Mouse (Mus musculus) E14TG2a.4 (cell line): ENCODE data around the gene Elane.

Experiments used
- H3K27me3 ChIP-seq: 2 replicates; pipeline ENCODE4 v1.6.1; 2014; ENCODE audit warnings: low read length, control low read depth; ENCODE audit not compliant: insufficient read depth
- H3K36me3 ChIP-seq: 2 replicates; pipeline ENCODE4 v1.6.1; 2014; ENCODE audit warnings: low read length, control low read depth; ENCODE audit not compliant: insufficient read depth
- H3K4me1 ChIP-seq: replicated peaks from 2 replicates; pipeline ENCODE4 v1.6.1; 2014; ENCODE audit warnings: low read depth, low read length, control low read depth
- H3K4me3 ChIP-seq: replicated peaks from 2 replicates; pipeline ENCODE4 v1.5.1; 2014; ENCODE audit warnings: mild to moderate bottlenecking, low read length
- H3K9me3 ChIP-seq: 2 replicates; pipeline ENCODE4 v1.6.1; 2014; ENCODE audit warnings: low read length, control low read depth
- CTCF ChIP-seq: conservative IDR thresholded peaks from 2 replicates; pipeline ENCODE4 v1.5.1; 2014; ENCODE audit warnings: low read length
- NANOG ChIP-seq: IDR thresholded peaks from 2 replicates; pipeline ENCODE4 v1.6.1; 2014; ENCODE audit warnings: borderline replicate concordance, low read length, mixed read lengths
- POU5F1 ChIP-seq: IDR thresholded peaks from 2 replicates; pipeline ENCODE4 v1.6.1; 2014; ENCODE audit warnings: low read length, borderline replicate concordance

The Elane gene

DNA sequence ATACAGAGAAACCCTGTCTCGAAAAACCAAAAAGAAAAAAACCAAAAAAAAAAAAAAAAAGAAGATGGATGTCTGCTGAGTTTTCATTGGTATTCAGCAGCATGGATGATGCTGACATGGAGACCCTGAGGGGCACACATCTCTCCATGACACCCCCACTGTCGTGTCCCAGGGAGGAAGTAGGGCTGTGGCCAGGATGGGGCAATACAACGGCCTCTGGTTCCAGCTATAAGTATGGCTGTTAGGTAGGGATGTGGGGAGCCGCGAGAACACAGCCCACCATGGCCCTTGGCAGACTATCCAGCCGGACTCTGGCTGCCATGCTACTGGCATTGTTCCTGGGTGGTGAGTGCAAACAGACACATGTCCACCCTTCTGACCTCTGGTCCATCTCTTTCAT, at the start of gene Elane:
Gene Elane, plus strand, starts transcription at position 194 of the 400 bp plus-strand sequence.
- TF ChIP-seq NANOG: no peak
- no peak for TF ChIP-seq CTCF
- no peak for TF ChIP-seq POU5F1
- Histone ChIP-seq H3K9me3 (no peaks in the 10 kb centered on the region), H3K4me1 (peaks cover 47% of the 10 kb centered on the region), H3K27me3 (peaks cover 45% of the 10 kb centered on the region), H3K36me3 (no peaks in the 10 kb centered on the region), H3K4me3 (no peak within 1 kb of the TSS)

DNA sequence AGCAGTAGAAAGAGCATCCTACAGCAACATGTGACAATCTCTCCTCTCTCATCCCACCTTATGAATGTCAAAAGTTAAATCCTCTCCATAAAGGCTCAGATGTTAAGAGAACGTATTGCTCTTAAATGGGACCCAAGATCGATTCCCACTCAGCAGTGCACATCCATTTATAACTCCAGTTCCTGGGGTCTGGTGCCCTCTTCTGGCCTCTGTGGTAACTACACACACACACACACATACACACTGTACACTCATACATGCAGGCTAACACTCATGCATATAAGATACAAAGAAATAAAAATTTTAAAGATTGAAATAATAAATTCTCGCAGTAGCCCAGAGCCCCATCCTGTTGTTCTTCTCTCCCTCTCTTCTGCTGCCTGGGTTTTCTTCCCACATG, 49.1 kb upstream of the Elane start:
- peaks cover 11% of the 10 kb centered on the region for H3K9me3 ChIP-seq
- no peak for TF ChIP-seq POU5F1
- no peak for TF ChIP-seq NANOG
- TF ChIP-seq CTCF: peak; percentile 76
- peaks cover 21% of the 10 kb centered on the region for H3K4me1 ChIP-seq

DNA sequence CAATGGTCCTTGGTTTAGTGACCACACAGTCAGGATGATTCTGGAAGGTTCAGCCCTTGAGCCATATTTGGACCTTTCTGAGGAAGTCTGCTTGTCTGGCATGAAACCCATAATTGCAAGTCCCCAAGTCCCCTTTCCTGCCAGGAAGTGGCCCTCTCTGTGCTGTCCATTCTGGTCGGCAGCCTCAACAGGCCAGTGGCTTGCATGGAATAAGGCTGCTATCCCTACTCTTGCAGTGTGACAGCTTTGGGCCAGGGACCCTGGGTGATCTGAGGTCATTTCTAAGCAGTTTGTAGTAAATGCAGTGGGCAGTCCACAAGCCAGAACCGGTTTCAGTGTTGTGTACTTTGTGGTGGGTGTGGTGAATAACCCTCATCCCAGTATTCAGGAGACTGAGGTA, 47.9 kb upstream of the Elane start:
- Histone ChIP-seq H3K27me3 (peaks cover 7% of the 10 kb centered on the region), H3K36me3 (no peaks in the 10 kb centered on the region), H3K4me3 (no peak overlapping the region), H3K4me1 (peaks cover 34% of the 10 kb centered on the region), H3K9me3 (peaks cover 11% of the 10 kb centered on the region)
- no peak for TF ChIP-seq POU5F1
- no peak for TF ChIP-seq CTCF
- TF ChIP-seq NANOG: no peak

More for the DNA sequence above, 49.1 kb upstream of the Elane start:
- H3K36me3 ChIP-seq: no peaks in the 10 kb centered on the region
- peaks cover 7% of the 10 kb centered on the region for H3K27me3 ChIP-seq
- no peak overlapping the region for H3K4me3 ChIP-seq

DNA sequence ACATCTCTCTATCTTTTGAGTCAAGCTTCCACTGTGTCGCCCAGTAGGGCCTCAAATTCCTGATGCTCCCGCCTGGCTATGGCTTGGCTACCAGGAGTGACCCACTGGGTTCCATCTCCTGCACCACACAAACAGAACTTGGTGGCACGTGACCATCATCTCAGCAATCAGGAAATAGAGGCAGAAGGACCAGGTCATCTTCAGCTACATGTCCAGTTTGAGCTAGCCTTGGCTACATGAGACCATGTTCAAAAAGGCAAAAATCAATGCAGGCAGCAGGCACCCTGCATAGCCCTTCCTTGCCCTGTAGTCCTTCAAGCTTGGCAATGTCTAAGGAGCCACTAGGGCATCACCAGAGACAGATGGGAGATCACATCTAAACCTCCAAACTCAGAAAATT, 46.0 kb upstream of the Elane start:
- Histone ChIP-seq H3K27me3 (peaks cover 7% of the 10 kb centered on the region), H3K4me3 (peak overlapping the region; percentile 62), H3K9me3 (no peaks in the 10 kb centered on the region), H3K36me3 (no peaks in the 10 kb centered on the region), H3K4me1 (peaks cover 51% of the 10 kb centered on the region)
- TF ChIP-seq CTCF (no peak), NANOG (no peak), POU5F1 (no peak)

DNA sequence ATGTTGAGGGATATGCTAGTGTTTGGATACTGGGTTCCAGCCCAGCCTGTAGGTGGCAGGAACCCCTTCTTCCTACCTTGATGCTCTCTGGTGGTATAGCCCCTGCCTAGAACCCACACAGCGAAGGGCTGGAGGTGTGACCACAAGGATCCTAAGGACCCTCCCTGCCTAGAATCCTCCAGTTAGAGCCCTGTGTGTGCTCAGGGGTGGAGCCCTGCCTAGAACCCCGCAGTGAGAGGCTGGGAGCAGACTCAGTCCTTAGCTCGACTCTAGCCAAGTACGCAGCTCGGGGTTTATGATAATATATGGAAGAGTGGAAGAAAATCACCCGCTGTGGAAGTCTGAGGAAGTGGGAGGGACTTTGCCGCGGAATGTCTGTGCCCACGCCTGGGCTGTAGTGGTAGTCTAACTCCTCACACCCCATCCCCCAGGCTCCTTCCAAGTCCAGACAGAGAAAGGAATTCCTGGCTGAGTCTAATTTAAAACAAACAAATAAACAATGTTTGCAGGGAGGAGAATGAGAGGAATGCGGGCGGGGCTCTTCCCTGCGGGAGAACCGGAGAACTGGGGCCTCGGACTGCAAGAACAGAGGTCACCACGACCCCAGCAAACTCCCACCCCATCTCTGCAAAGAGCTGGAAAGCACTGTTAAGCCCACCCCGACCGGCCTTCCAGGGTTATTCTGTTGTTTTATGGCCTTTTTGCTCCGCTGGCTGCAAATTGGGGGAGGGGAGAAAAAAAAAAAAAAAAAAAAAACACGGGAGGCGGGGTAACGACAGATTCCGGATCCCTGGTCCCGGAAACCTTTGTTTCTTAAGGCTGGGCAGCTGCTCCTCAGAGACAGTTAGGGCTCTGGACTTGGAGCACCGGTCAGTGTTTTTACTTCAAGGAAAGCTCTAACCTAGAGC, 45.1 kb upstream of the Elane start:
- peak overlapping the region; percentile 62 for H3K4me3 ChIP-seq
- no peaks in the 10 kb centered on the region for H3K9me3 ChIP-seq
- H3K27me3 ChIP-seq: peaks cover 7% of the 10 kb centered on the region
- 0 out of 2 replicates have a peak, but pooled peaks have one; percentile 23 for TF ChIP-seq NANOG
- TF ChIP-seq POU5F1: no peak
- no peak for TF ChIP-seq CTCF
- no peaks in the 10 kb centered on the region for H3K36me3 ChIP-seq
- H3K4me1 ChIP-seq: peaks cover 54% of the 10 kb centered on the region

DNA sequence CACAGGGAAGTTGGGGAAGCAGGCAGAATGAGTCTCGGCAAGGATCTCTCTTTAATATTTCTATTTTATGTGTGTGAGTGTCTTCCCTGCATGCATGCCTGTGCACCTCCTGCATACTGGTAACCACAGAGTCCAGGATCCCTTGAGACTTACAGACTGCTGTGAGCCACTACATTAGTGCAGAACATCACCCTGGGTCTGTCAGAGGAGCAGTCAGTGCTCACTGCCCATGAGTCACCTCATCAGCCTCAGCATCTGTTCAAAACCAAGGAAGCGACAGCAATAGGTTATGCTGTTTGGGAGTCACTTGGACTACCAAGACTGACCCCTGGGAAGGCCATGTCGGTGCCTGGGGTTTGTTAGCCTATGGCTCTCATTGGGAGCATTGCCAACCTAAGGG, 43.7 kb upstream of the Elane start:
- Histone ChIP-seq H3K27me3 (peaks cover 7% of the 10 kb centered on the region), H3K36me3 (no peaks in the 10 kb centered on the region), H3K4me1 (peaks cover 55% of the 10 kb centered on the region), H3K4me3 (no peak overlapping the region), H3K9me3 (no peaks in the 10 kb centered on the region)
- no peak for TF ChIP-seq CTCF
- no peak for TF ChIP-seq NANOG
- no peak for TF ChIP-seq POU5F1

DNA sequence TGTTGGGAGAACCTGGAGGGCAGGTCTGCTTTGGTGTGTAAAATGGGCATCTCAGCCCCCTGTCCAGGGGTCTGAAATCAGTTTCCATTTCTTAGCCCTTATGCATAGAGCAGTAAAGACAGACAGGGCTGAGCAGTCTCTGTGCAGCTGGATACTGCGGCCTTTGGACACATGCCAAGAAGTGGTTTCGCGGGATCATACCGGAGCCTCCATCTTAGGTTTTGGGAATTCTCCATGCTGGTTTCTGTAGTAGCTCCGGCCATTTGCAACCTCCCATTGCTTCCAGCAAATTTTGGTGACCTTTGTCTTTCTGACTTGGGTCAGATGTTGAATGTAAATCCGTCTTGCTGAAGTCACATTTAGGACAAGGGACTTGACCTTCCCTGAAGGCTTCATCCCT, 42.6 kb upstream of the Elane start:
- Histone ChIP-seq H3K27me3 (no peaks in the 10 kb centered on the region), H3K36me3 (no peaks in the 10 kb centered on the region), H3K4me3 (no peak overlapping the region), H3K9me3 (no peaks in the 10 kb centered on the region), H3K4me1 (peaks cover 65% of the 10 kb centered on the region)
- TF ChIP-seq POU5F1 (no peak), CTCF (no peak), NANOG (no peak)

DNA sequence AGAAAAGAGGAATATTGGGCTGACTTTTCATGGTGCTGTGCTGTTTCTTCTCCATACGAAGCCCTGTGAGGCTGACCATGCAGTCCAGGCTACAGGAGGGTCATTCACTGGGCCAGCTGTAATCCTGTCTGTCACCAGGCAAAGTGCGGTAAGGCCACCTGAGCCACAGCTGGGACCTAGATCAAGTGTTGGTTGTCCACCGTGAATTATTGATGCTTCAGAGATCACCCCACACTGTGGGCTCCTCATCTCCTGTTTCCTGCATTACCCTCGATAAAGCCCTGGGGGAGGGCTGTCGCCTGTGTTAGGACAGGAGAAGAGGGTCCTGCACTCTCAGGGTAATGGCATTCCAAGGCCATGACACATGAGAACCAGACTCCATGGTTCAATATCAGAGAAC, 39.5 kb upstream of the Elane start:
- Histone ChIP-seq H3K36me3 (peaks cover 6% of the 10 kb centered on the region), H3K9me3 (no peaks in the 10 kb centered on the region), H3K27me3 (no peaks in the 10 kb centered on the region), H3K4me1 (peaks cover 76% of the 10 kb centered on the region), H3K4me3 (no peak overlapping the region)
- no peak for TF ChIP-seq POU5F1
- no peak for TF ChIP-seq NANOG
- no peak for TF ChIP-seq CTCF
